Mouse (Mus musculus): Measurements from ENCODE around the gene Angptl7.

The Angptl7 gene

GRCm38 (mm10) chr4:148487841-148488240 lies 12.4 kb downstream of the Angptl7 start:
- H3K9me3 ChIP-seq (ENCODE audit: low read length): peaks cover 11% of the 10 kb centered on the region
- no peak overlapping the region for H3K4me3 ChIP-seq (replicated peaks; ENCODE audit: low read length)
- TF ChIP-seq POU5F1 (IDR thresholded peaks at IDR 0.05; ENCODE audit: borderline replicate concordance, low read length): no peak
- TF ChIP-seq CTCF (conservative IDR thresholded peaks at IDR 0.05; ENCODE audit: low read length): no peak
- TF ChIP-seq NANOG (IDR thresholded peaks at IDR 0.05; ENCODE audit: borderline replicate concordance, low read length): no peak
- no peaks in the 10 kb centered on the region for H3K27me3 ChIP-seq (ENCODE audit: insufficient read depth, low read length)
- H3K36me3 ChIP-seq (ENCODE audit: insufficient read depth, low read length): peaks cover 98% of the 10 kb centered on the region
- H3K4me1 ChIP-seq (replicated peaks; ENCODE audit: low read depth, low read length): peaks cover 13% of the 10 kb centered on the region

DNA sequence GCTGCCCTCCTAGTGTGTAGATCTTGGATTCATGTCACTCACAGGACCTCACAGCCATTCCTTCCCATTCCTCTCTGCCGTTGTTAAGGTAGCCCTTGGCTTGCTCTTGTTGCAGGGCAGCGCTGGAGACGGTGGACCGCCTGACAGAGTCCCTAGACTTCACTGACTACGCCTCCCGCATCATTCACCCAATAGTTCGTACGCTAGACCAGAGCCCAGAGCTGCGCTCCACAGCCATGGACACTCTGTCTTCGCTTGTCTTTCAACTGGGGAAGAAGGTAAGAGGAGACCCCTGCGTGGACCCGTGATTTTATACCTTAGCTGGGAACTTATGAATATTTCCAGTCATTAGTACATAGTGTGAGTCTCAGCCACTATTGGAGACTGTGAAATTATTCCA lies 15.7 kb downstream of the Angptl7 start:
- TF ChIP-seq NANOG (IDR thresholded peaks at IDR 0.05; ENCODE audit: borderline replicate concordance, low read length) (no peak), CTCF (conservative IDR thresholded peaks at IDR 0.05; ENCODE audit: low read length) (no peak), POU5F1 (IDR thresholded peaks at IDR 0.05; ENCODE audit: borderline replicate concordance, low read length) (no peak)
- Histone ChIP-seq H3K4me1 (replicated peaks; ENCODE audit: low read depth, low read length) (peaks cover 13% of the 10 kb centered on the region), H3K9me3 (ENCODE audit: low read length) (peaks cover 11% of the 10 kb centered on the region)

GRCm38 (mm10) chr4:148481557-148482168 lies 18.6 kb downstream of the Angptl7 start:
- Histone ChIP-seq H3K4me3 (replicated peaks; ENCODE audit: low read length) (no peak overlapping the region), H3K36me3 (ENCODE audit: insufficient read depth, low read length) (peaks cover 97% of the 10 kb centered on the region), H3K9me3 (ENCODE audit: low read length) (peaks cover 3% of the 10 kb centered on the region), H3K4me1 (replicated peaks; ENCODE audit: low read depth, low read length) (peaks cover 10% of the 10 kb centered on the region), H3K27me3 (ENCODE audit: insufficient read depth, low read length) (no peaks in the 10 kb centered on the region)
- TF ChIP-seq POU5F1 (IDR thresholded peaks at IDR 0.05; ENCODE audit: borderline replicate concordance, low read length) (no peak), CTCF (conservative IDR thresholded peaks at IDR 0.05; ENCODE audit: low read length) (no peak), NANOG (IDR thresholded peaks at IDR 0.05; ENCODE audit: borderline replicate concordance, low read length) (no peak)

More for the DNA sequence above, 15.7 kb downstream of the Angptl7 start:
- H3K36me3 ChIP-seq (ENCODE audit: insufficient read depth, low read length): peaks cover 100% of the 10 kb centered on the region
- no peaks in the 10 kb centered on the region for H3K27me3 ChIP-seq (ENCODE audit: insufficient read depth, low read length)
- no peak overlapping the region for H3K4me3 ChIP-seq (replicated peaks; ENCODE audit: low read length)

DNA sequence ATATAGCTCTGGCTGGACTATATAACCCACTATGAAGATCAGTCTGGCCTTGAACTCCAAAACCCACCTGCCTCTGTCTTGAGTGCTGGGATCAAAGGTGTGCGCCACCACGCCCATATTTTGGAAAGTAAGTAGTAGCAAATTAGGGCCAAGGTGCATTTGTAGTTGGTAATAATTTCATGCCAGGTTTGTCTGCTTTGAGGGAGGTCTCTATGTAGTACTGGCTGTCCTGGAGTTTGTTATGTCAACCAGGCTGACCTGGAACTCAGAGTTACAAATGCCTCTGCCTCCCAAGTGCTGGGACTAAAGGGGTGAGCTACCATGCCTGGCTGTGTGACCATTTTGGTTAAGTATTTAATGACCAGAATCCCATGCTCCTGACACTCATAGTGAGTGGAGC lies 20.0 kb downstream of the Angptl7 start:
- H3K4me1 ChIP-seq (replicated peaks; ENCODE audit: low read depth, low read length): peaks cover 10% of the 10 kb centered on the region
- H3K27me3 ChIP-seq (ENCODE audit: insufficient read depth, low read length): no peaks in the 10 kb centered on the region
- H3K36me3 ChIP-seq (ENCODE audit: insufficient read depth, low read length): peaks cover 97% of the 10 kb centered on the region
- no peak overlapping the region for H3K4me3 ChIP-seq (replicated peaks; ENCODE audit: low read length)
- TF ChIP-seq NANOG (IDR thresholded peaks at IDR 0.05; ENCODE audit: borderline replicate concordance, low read length) (no peak), CTCF (conservative IDR thresholded peaks at IDR 0.05; ENCODE audit: low read length) (no peak), POU5F1 (IDR thresholded peaks at IDR 0.05; ENCODE audit: borderline replicate concordance, low read length) (no peak)
- no peaks in the 10 kb centered on the region for H3K9me3 ChIP-seq (ENCODE audit: low read length)

- Histone ChIP-seq H3K4me1 (replicated peaks; ENCODE audit: low read depth, low read length) (peaks cover 10% of the 10 kb centered on the region), H3K36me3 (ENCODE audit: insufficient read depth, low read length) (peaks cover 93% of the 10 kb centered on the region), H3K4me3 (replicated peaks; ENCODE audit: low read length) (no peak overlapping the region), H3K27me3 (ENCODE audit: insufficient read depth, low read length) (no peaks in the 10 kb centered on the region), H3K9me3 (ENCODE audit: low read length) (no peaks in the 10 kb centered on the region)
- TF ChIP-seq POU5F1 (IDR thresholded peaks at IDR 0.05; ENCODE audit: borderline replicate concordance, low read length) (no peak), NANOG (IDR thresholded peaks at IDR 0.05; ENCODE audit: borderline replicate concordance, low read length) (no peak), CTCF (conservative IDR thresholded peaks at IDR 0.05; ENCODE audit: low read length) (no peak)
Observed at GRCm38 (mm10) chr4:148473496-148473895, 26.8 kb downstream of the Angptl7 start.

- TF ChIP-seq POU5F1 (IDR thresholded peaks at IDR 0.05; ENCODE audit: borderline replicate concordance, low read length): no peak
- TF ChIP-seq NANOG (IDR thresholded peaks at IDR 0.05; ENCODE audit: borderline replicate concordance, low read length): no peak
- TF ChIP-seq CTCF (conservative IDR thresholded peaks at IDR 0.05; ENCODE audit: low read length): no peak
- H3K27me3 ChIP-seq (ENCODE audit: insufficient read depth, low read length): no peaks in the 10 kb centered on the region
Observed at GRCm38 (mm10) chr4:148472436-148473174, 27.7 kb downstream of the Angptl7 start.

DNA sequence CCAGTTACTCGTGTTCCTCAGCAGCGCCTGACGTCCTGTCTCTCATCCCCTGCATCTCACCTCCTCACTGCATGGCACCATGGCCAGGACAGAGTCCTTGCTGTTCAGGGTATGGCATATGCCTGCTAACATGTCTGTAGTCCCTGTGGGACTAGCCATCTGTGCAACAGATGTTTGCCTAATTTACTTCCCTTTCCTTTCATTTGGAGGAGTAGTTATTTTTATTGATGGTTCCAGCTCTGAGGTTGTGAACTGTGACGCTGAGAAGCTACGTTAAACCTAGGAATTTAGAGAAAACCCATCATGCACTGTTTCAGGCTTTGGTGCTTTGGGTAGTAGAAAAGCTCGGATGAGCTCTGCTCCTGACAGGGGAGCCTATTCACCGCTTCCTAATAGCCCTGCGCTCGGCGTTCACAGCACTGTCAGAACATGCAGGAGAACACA lies 28.9 kb downstream of the Angptl7 start:
- H3K4me3 ChIP-seq (replicated peaks; ENCODE audit: low read length): no peak overlapping the region
- H3K9me3 ChIP-seq (ENCODE audit: low read length): no peaks in the 10 kb centered on the region
- no peak for TF ChIP-seq NANOG (IDR thresholded peaks at IDR 0.05; ENCODE audit: borderline replicate concordance, low read length)
- no peak for TF ChIP-seq CTCF (conservative IDR thresholded peaks at IDR 0.05; ENCODE audit: low read length)
- no peak for TF ChIP-seq POU5F1 (IDR thresholded peaks at IDR 0.05; ENCODE audit: borderline replicate concordance, low read length)
- H3K4me1 ChIP-seq (replicated peaks; ENCODE audit: low read depth, low read length): peaks cover 26% of the 10 kb centered on the region
- H3K36me3 ChIP-seq (ENCODE audit: insufficient read depth, low read length): peaks cover 93% of the 10 kb centered on the region
- H3K27me3 ChIP-seq (ENCODE audit: insufficient read depth, low read length): no peaks in the 10 kb centered on the region

More at GRCm38 (mm10) chr4:148472436-148473174, 27.7 kb downstream of the Angptl7 start:
- H3K4me1 ChIP-seq (replicated peaks; ENCODE audit: low read depth, low read length): peaks cover 19% of the 10 kb centered on the region
- no peak overlapping the region for H3K4me3 ChIP-seq (replicated peaks; ENCODE audit: low read length)
- no peaks in the 10 kb centered on the region for H3K9me3 ChIP-seq (ENCODE audit: low read length)
- peaks cover 94% of the 10 kb centered on the region for H3K36me3 ChIP-seq (ENCODE audit: insufficient read depth, low read length)

- H3K4me3 ChIP-seq (replicated peaks; ENCODE audit: low read length): no peak overlapping the region
- H3K36me3 ChIP-seq (ENCODE audit: insufficient read depth, low read length): peaks cover 92% of the 10 kb centered on the region
- no peaks in the 10 kb centered on the region for H3K27me3 ChIP-seq (ENCODE audit: insufficient read depth, low read length)
- peaks cover 29% of the 10 kb centered on the region for H3K4me1 ChIP-seq (replicated peaks; ENCODE audit: low read depth, low read length)
- no peaks in the 10 kb centered on the region for H3K9me3 ChIP-seq (ENCODE audit: low read length)
- TF ChIP-seq POU5F1 (IDR thresholded peaks at IDR 0.05; ENCODE audit: borderline replicate concordance, low read length) (no peak), NANOG (IDR thresholded peaks at IDR 0.05; ENCODE audit: borderline replicate concordance, low read length) (no peak), CTCF (conservative IDR thresholded peaks at IDR 0.05; ENCODE audit: low read length) (no peak)
Observed at GRCm38 (mm10) chr4:148469487-148470252, 30.6 kb downstream of the Angptl7 start.

Measured in E14TG2a.4 (cell line).